In genomic region chr12:76253090-76253489, GRCm38 (mm10) we compare ENCODE assay signal across 27 mouse cellular contexts. TPM values are rescaled to one million over a fixed set of nuclear protein-coding genes. Genes with fewer than 3 reads are reported as not detected.
DNase-seq lines count a peak whose midpoint lies in the region; ATAC-seq and TF ChIP-seq lines count a peak whose summit lies in the region.
"Had no signal": no experiment of that assay in that cellular context is flagged by ENCODE, and none has a peak within 500 bp of the region (broad histone marks: within the 10 kb centered on the region; RNA-seq: fewer than 3 reads in every experiment).

No protein-coding gene starts in this region.

- no peaks in the 10 kb centered on the region for H3K27me3 ChIP-seq in heart, embryonic 12.5 days (replicated peaks)
- H3K27me3 ChIP-seq in midbrain, embryonic 11.5 days (ENCODE audit: control insufficient read depth, insufficient read depth, low read length), result no peaks in the 10 kb centered on the region
- no peaks in the 10 kb centered on the region for H3K27me3 ChIP-seq in midbrain, embryonic 15.5 days (replicated peaks)
- H3K27me3 ChIP-seq in ES-Bruce4 (ENCODE audit: control insufficient read depth, insufficient read depth, low read length, poor library complexity, severe bottlenecking), result no peaks in the 10 kb centered on the region
- no peaks in the 10 kb centered on the region for H3K27me3 ChIP-seq in MEL (ENCODE audit: control insufficient read depth in 1 of 2, insufficient read depth in 2 of 2, low read length in 2 of 2)
- no peaks in the 10 kb centered on the region for H3K27me3 ChIP-seq in forebrain, embryonic 16.5 days (replicated peaks; ENCODE audit: control insufficient read depth, insufficient read depth, low read length)
- H3K27me3 ChIP-seq: CH12.LX had no signal

- no peak for TF ChIP-seq RAD21 in MEL (IDR thresholded peaks at IDR 0.05; ENCODE audit: low read depth, low read length)

- H3K4me3 ChIP-seq in heart, embryonic 12.5 days, result no peak overlapping the region
- H3K4me3 ChIP-seq in midbrain, embryonic 11.5 days (ENCODE audit: low read depth, low read length), result no peak overlapping the region
- no peak overlapping the region for H3K4me3 ChIP-seq in midbrain, embryonic 15.5 days
- H3K4me3 ChIP-seq in ES-Bruce4 (ENCODE audit: low read depth, low read length), result no peak overlapping the region
- peak overlapping the region; percentile 65 to 85 for H3K4me3 ChIP-seq in MEL (ENCODE audit: control insufficient read depth in 1 of 2, insufficient read depth in 1 of 2, low read depth in 2 of 2, low read length in 2 of 2)
- H3K4me3 ChIP-seq in forebrain, embryonic 16.5 days (replicated peaks; ENCODE audit: low read length), result no peak overlapping the region

- peaks cover 25% of the 10 kb centered on the region for H3K79me2 ChIP-seq in MEL (ENCODE audit: control insufficient read depth, insufficient read depth, low read length, poor library complexity)

- H3K36me3 ChIP-seq in heart, embryonic 12.5 days, result no peaks in the 10 kb centered on the region
- H3K36me3 ChIP-seq in midbrain, embryonic 11.5 days (ENCODE audit: control insufficient read depth, insufficient read depth, low read length), result no peaks in the 10 kb centered on the region
- no peaks in the 10 kb centered on the region for H3K36me3 ChIP-seq in midbrain, embryonic 15.5 days (replicated peaks)
- H3K36me3 ChIP-seq in ES-Bruce4 (ENCODE audit: control insufficient read depth, insufficient read depth, low read length, poor library complexity, severe bottlenecking), result no peaks in the 10 kb centered on the region
- H3K36me3 ChIP-seq in MEL (ENCODE audit: control insufficient read depth in 1 of 2, insufficient read depth in 2 of 2, low read length in 2 of 2), result peaks cover 1 to 19% of the 10 kb centered on the region in 2 experiments; a peak in 3 of 4 replicates
- no peaks in the 10 kb centered on the region for H3K36me3 ChIP-seq in forebrain, embryonic 16.5 days (ENCODE audit: control insufficient read depth, insufficient read depth)

- TF ChIP-seq EP300 in ES-Bruce4 (IDR thresholded peaks at IDR 0.05; ENCODE audit: insufficient read depth, low read depth, low read length) (no peak), MEL (IDR thresholded peaks at IDR 0.05; ENCODE audit: low read depth in 1 of 2, low read length in 2 of 2) (peak in 1 of 2 experiments; percentile 51; a peak in 1 of 4 replicates)

- no peak for ATAC-seq in heart, embryonic 12.5 days (ENCODE audit: insufficient number of reproducible peaks, low FRiP score)
- ATAC-seq in midbrain, embryonic 11.5 days (ENCODE audit: low FRiP score), result no peak
- no peak for ATAC-seq in midbrain, embryonic 15.5 days (replicated peaks)
- no peak for ATAC-seq in forebrain, embryonic 16.5 days
- ATAC-seq: activated CD4-positive, CD25-positive, alpha-beta regulatory T cell, adult 4 months; CD4-positive, CD25-positive, alpha-beta regulatory T cell, adult 4 months; Patski had no signal

- TF ChIP-seq POLR2A in ES-Bruce4 (IDR thresholded peaks at IDR 0.05; ENCODE audit: insufficient read depth, low read length) (no peak), MEL (IDR thresholded peaks at IDR 0.05; ENCODE audit: control insufficient read depth in 1 of 2, insufficient read depth in 1 of 2, low read depth in 1 of 2, low read length in 2 of 2, poor library complexity in 1 of 2) (no peak)

- no peak overlapping the region for H3K4me2 ChIP-seq in heart, embryonic 12.5 days
- H3K4me2 ChIP-seq in midbrain, embryonic 11.5 days, result no peak overlapping the region
- no peak overlapping the region for H3K4me2 ChIP-seq in midbrain, embryonic 15.5 days
- no peak overlapping the region for H3K4me2 ChIP-seq in forebrain, embryonic 16.5 days (ENCODE audit: low read length)

- no peaks in the 10 kb centered on the region for H3K9me3 ChIP-seq in heart, embryonic 12.5 days (replicated peaks)
- no peaks in the 10 kb centered on the region for H3K9me3 ChIP-seq in midbrain, embryonic 11.5 days (ENCODE audit: control insufficient read depth, low read length)
- H3K9me3 ChIP-seq in midbrain, embryonic 15.5 days, result no peaks in the 10 kb centered on the region
- H3K9me3 ChIP-seq in ES-Bruce4 (replicated peaks; ENCODE audit: control insufficient read depth, insufficient read depth, low read length, poor library complexity, severe bottlenecking), result no peaks in the 10 kb centered on the region
- H3K9me3 ChIP-seq in MEL (replicated peaks; ENCODE audit: insufficient read depth, low read length), result no peaks in the 10 kb centered on the region
- no peaks in the 10 kb centered on the region for H3K9me3 ChIP-seq in forebrain, embryonic 16.5 days (ENCODE audit: control insufficient read depth, low read length)
- H3K9me3 ChIP-seq: G1E had no signal

- TF ChIP-seq CTCF in ES-Bruce4 (IDR thresholded peaks at IDR 0.05; ENCODE audit: low read depth, low read length) (no peak), MEL (IDR thresholded peaks at IDR 0.05 in 2 of 3, conservative IDR thresholded peaks at IDR 0.05 in 1 of 3; ENCODE audit: control insufficient read depth in 1 of 3, insufficient read depth in 1 of 3, low read depth in 2 of 3, low read length in 3 of 3, poor library complexity in 1 of 3, severe bottlenecking in 1 of 3) (no peak)

- no peak overlapping the region for H3K9ac ChIP-seq in heart, embryonic 12.5 days
- no peak overlapping the region for H3K9ac ChIP-seq in midbrain, embryonic 11.5 days (ENCODE audit: low read length)
- H3K9ac ChIP-seq in midbrain, embryonic 15.5 days, result no peak overlapping the region
- H3K9ac ChIP-seq in ES-Bruce4 (ENCODE audit: low read depth, poor library complexity, severe bottlenecking) (no peak overlapping the region), MEL (ENCODE audit: control insufficient read depth, low read depth, low read length, poor library complexity, severe bottlenecking) (peak overlapping the region; percentile 76)
- no peak overlapping the region for H3K9ac ChIP-seq in forebrain, embryonic 16.5 days (replicated peaks; ENCODE audit: low read depth, low read length)

- no peak overlapping the region for H3K27ac ChIP-seq in heart, embryonic 12.5 days (ENCODE audit: poor library complexity, severe bottlenecking)
- H3K27ac ChIP-seq in midbrain, embryonic 11.5 days (ENCODE audit: low read depth, low read length), result no peak overlapping the region
- H3K27ac ChIP-seq in midbrain, embryonic 15.5 days, result no peak overlapping the region
- peak overlapping the region; percentile 50 for H3K27ac ChIP-seq in ES-Bruce4 (ENCODE audit: insufficient read depth, low read length)
- peak overlapping the region; percentile 86 for H3K27ac ChIP-seq in MEL (ENCODE audit: control insufficient read depth, low read depth, low read length)
- H3K27ac ChIP-seq in forebrain, embryonic 16.5 days (ENCODE audit: low read length), result no peak overlapping the region

- H3K4me1 ChIP-seq in heart, embryonic 12.5 days (replicated peaks), result peaks cover 9% of the 10 kb centered on the region
- peaks cover 6% of the 10 kb centered on the region for H3K4me1 ChIP-seq in midbrain, embryonic 11.5 days (ENCODE audit: control insufficient read depth, insufficient read depth, low read length)
- H3K4me1 ChIP-seq in midbrain, embryonic 15.5 days, result peaks cover 21% of the 10 kb centered on the region
- H3K4me1 ChIP-seq in ES-Bruce4 (ENCODE audit: control insufficient read depth, insufficient read depth, low read length) (peaks cover 2% of the 10 kb centered on the region), MEL (ENCODE audit: control insufficient read depth in 1 of 2, insufficient read depth in 2 of 2, low read length in 2 of 2) (peaks cover 4 to 12% of the 10 kb centered on the region in 2 experiments; a peak in 3 of 4 replicates)
- peaks cover 17% of the 10 kb centered on the region for H3K4me1 ChIP-seq in forebrain, embryonic 16.5 days (replicated peaks; ENCODE audit: control insufficient read depth, insufficient read depth, low read length)

- peak; percentile 39 for DNase-seq in heart, adult 11 months
- DNase-seq in midbrain, embryonic 11.5 days (ENCODE audit: low spot score, missing footprints), result peak; percentile 69
- peak; percentile 60 for DNase-seq in MEL (ENCODE audit: low read depth, low spot score)
- no peak for DNase-seq in lung, postnatal 4 days
- DNase-seq: adrenal gland, adult 2 months; adrenal gland, adult 8-10 months; adrenal gland, postnatal 10 days; adrenal gland, postnatal 14 days; adrenal gland, postnatal 25 days; adrenal gland, postnatal 36 days; B cell, adult 2 months; cerebellum, adult 11 months; cerebellum, adult 11-12 months; cerebellum, adult 18-20 months; cerebellum, adult 2 months had no signal

- WGBS in heart, embryonic 12.5 days, result 70% methylated on average over 1 of the region's 1 CpGs
- 59% methylated on average over 1 of the region's 1 CpGs for WGBS in midbrain, embryonic 11.5 days
- WGBS in midbrain, embryonic 15.5 days, result 45% methylated on average over 1 of the region's 1 CpGs
- 81% methylated on average over 1 of the region's 1 CpGs for WGBS in forebrain, embryonic 16.5 days

TF ChIP-seq in MEL, 35 proteins besides CTCF, POLR2A, EP300 and RAD21 (continues in another document):
- TF ChIP-seq MEF2A (IDR thresholded peaks at IDR 0.05; ENCODE audit: extremely low read depth, insufficient replicate concordance, low read depth, low read length, poor library complexity, severe bottlenecking) (no peak), ZKSCAN1 (IDR thresholded peaks at IDR 0.05; ENCODE audit: low read depth, low read length) (no peak), MAZ (IDR thresholded peaks at IDR 0.05; ENCODE audit: low read depth, low read length) (no peak)

RNA-seq across cellular contexts. Expression of gene Mthfd1, which starts 2.0 kb away (rescaled TPM):
- 48.0 and 48.6 TPM in 2 replicates for polyA plus RNA-seq in heart, embryonic 12.5 days (2016; fragmentation: Nextera tagmentation; extraction: Ambion mirVana)
- polyA plus RNA-seq in midbrain, embryonic 11.5 days (2014; fragmentation: Nextera tagmentation; extraction: Ambion mirVana), result 62.9 and 63.9 TPM in 2 replicates
- 30.7 and 31.2 TPM in 2 replicates for polyA plus RNA-seq in midbrain, embryonic 15.5 days (2015; fragmentation: Nextera tagmentation; extraction: Ambion mirVana)
- polyA plus RNA-seq in ES-Bruce4 (2011; ENCODE audit: insufficient read depth, insufficient read length, low read depth, missing spikeins) (237 and 239 TPM in 2 replicates), MEL (2012; ENCODE audit: insufficient read depth in 1 of 2, insufficient read length in 2 of 2, low read depth in 1 of 2, low replicate concordance in 2 of 2, missing spikeins in 1 of 2) (100 to 1,000 TPM in 1 of 2 experiments, not detected in 1; 208 TPM)
- total RNA-seq in MEL (2012; rRNA removed), result 217 and 231 TPM in 2 replicates
- 47.8 and 51.0 TPM in 2 replicates for polyA plus RNA-seq in forebrain, embryonic 16.5 days (2015; fragmentation: Nextera tagmentation; extraction: Ambion mirVana)

RNA-seq across cellular contexts. Expression of gene Tex21, which starts 6.5 kb away (rescaled TPM):
- polyA plus RNA-seq in heart, embryonic 12.5 days (2016; fragmentation: Nextera tagmentation; extraction: Ambion mirVana), result 0.15 and 0.23 TPM in 2 replicates
- not detected in 2 replicates for polyA plus RNA-seq in midbrain, embryonic 11.5 days (2014; fragmentation: Nextera tagmentation; extraction: Ambion mirVana)
- polyA plus RNA-seq in midbrain, embryonic 15.5 days (2015; fragmentation: Nextera tagmentation; extraction: Ambion mirVana), result not detected in 2 replicates
- 8.8 and 8.9 TPM in 2 replicates for polyA plus RNA-seq in ES-Bruce4 (2011; ENCODE audit: insufficient read depth, insufficient read length, low read depth, missing spikeins)
- total RNA-seq in MEL (2012; rRNA removed), result 5.0 and 6.7 TPM in 2 replicates
- 1 to 10 TPM in 1 of 2 experiments, not detected in 1; 4.4 TPM for polyA plus RNA-seq in MEL (2012; ENCODE audit: insufficient read depth in 1 of 2, insufficient read length in 2 of 2, low read depth in 1 of 2, low replicate concordance in 2 of 2, missing spikeins in 1 of 2)
- polyA plus RNA-seq in forebrain, embryonic 16.5 days (2015; fragmentation: Nextera tagmentation; extraction: Ambion mirVana), result not detected in 2 replicates
- total RNA-seq: adrenal gland, adult 18-20 months; adrenal gland, adult 2 months; adrenal gland, adult 8-10 months; adrenal gland, postnatal 10 days; adrenal gland, postnatal 14 days; adrenal gland, postnatal 25 days; adrenal gland, postnatal 36 days; adrenal gland, postnatal 4 days had no signal
- polyA plus RNA-seq: activated CD4-positive, CD25-positive, alpha-beta regulatory T cell, adult 4 months; adrenal gland, adult 2 months; C2C12; CD4-positive, CD25-positive, alpha-beta regulatory T cell, adult 4 months; cerebellum, adult 2 months; Patski had no signal

Comparison
In these comparisons a context has a peak if more than half of its experiments do, and no peak if none do; other contexts are left out.
1. DNase-seq: peak in heart, adult 11 months (single experiment), midbrain, embryonic 11.5 days (single experiment) and MEL (single experiment); none in lung, postnatal 4 days (0 of 2).
2. H3K27ac ChIP-seq: peak in ES-Bruce4 (single experiment) and MEL (single experiment); none in heart, embryonic 12.5 days (single experiment), midbrain, embryonic 11.5 days (single experiment), midbrain, embryonic 15.5 days (single experiment) and forebrain, embryonic 16.5 days (single experiment).
3. H3K4me3 ChIP-seq: peak in MEL (2 of 2); none in heart, embryonic 12.5 days (single experiment), midbrain, embryonic 11.5 days (single experiment), midbrain, embryonic 15.5 days (single experiment), ES-Bruce4 (single experiment) and forebrain, embryonic 16.5 days (single experiment).